Mouse (Mus musculus) intestine, embryonic 15.5 days (tissue): ENCODE measurements at regions not wholly inside any gene's neighbourhood (a gene's known extent, or its start where the extent isn't known, plus 50 kb on each side); places are given as distances from the start of the nearest gene placed in this dataset.

Experiments used
- ATAC-seq: fragments of 200-750 bp; cut with Nextera tagmentation; 2 replicates; pipeline ENCODE4 v1.8.0; 2017; ENCODE audit warnings: moderate TSS enrichment, moderate library complexity
- H3K27ac ChIP-seq: fragments of 300-500 bp; sonication (generic); 2 replicates; pipeline ENCODE4 v1.5.1; 2015; ENCODE audit warnings: mild to moderate bottlenecking, inconsistent platforms
- H3K27me3 ChIP-seq: fragments of 300-500 bp; sonication (generic); replicated peaks from 2 replicates; pipeline ENCODE4 v1.6.1; 2015; ENCODE audit warnings: inconsistent platforms
- H3K36me3 ChIP-seq: fragments of 300-500 bp; sonication (generic); 2 replicates; pipeline ENCODE4 v1.6.1; 2015; ENCODE audit warnings: inconsistent platforms
- H3K4me1 ChIP-seq: fragments of 300-500 bp; sonication (generic); replicated peaks from 2 replicates; pipeline ENCODE4 v1.6.1; 2015; ENCODE audit warnings: inconsistent platforms
- H3K4me2 ChIP-seq: fragments of 300-500 bp; sonication (generic); replicated peaks from 2 replicates; pipeline ENCODE4 v1.6.1; 2015; ENCODE audit warnings: mild to moderate bottlenecking, inconsistent platforms
- H3K4me3 ChIP-seq: fragments of 300-500 bp; sonication (generic); replicated peaks from 2 replicates; pipeline ENCODE4 v1.5.1; 2015; ENCODE audit warnings: inconsistent platforms
- H3K9ac ChIP-seq: fragments of 300-500 bp; sonication (generic); 2 replicates; pipeline ENCODE4 v1.6.1; 2015; ENCODE audit warnings: inconsistent platforms
- H3K9me3 ChIP-seq: fragments of 300-500 bp; sonication (generic); 2 replicates; pipeline ENCODE4 v1.6.1; 2016; ENCODE audit warnings: inconsistent platforms
- WGBS: fragments of 180-500 bp; shearing (Covaris S2); methylation state at CpG from one replicate; pipeline ENCODE4 v1.1.7; 2015; 5-methylcytosine and 5-hydroxymethylcytosine counted together

- WGBS = 33% methylated on average over 3 of the region's 3 CpGs
- Histone ChIP-seq H3K27ac (no peak overlapping the region), H3K4me2 (no peak overlapping the region), H3K36me3 (no peaks in the 10 kb centered on the region), H3K9me3 (no peaks in the 10 kb centered on the region), H3K27me3 (no peaks in the 10 kb centered on the region), H3K4me1 (no peaks in the 10 kb centered on the region), H3K9ac (no peak overlapping the region), H3K4me3 (no peak overlapping the region)
- ATAC-seq = 0 out of 2 replicates have a peak, but pooled peaks have one; percentile 43
These were observed 1708.7 kb upstream of the Slc10a2 start for GRCm38 (mm10) chr8:6813816-6814215.

- 59% methylated on average over 2 of the region's 2 CpGs for WGBS
- H3K4me1 ChIP-seq = no peaks in the 10 kb centered on the region
- no peak overlapping the region for H3K9ac ChIP-seq
- H3K4me2 ChIP-seq = no peak overlapping the region
- H3K4me3 ChIP-seq = no peak overlapping the region
- H3K9me3 ChIP-seq = no peaks in the 10 kb centered on the region
- no peak overlapping the region for H3K27ac ChIP-seq
- no peak for ATAC-seq
- H3K27me3 ChIP-seq = no peaks in the 10 kb centered on the region
- no peaks in the 10 kb centered on the region for H3K36me3 ChIP-seq
These were observed 1702.0 kb upstream of the Slc10a2 start for GRCm38 (mm10) chr8:6807116-6807515.

GRCm38 (mm10) chr8:6803199-6803598 lies 1698.0 kb upstream of the Slc10a2 start:
- H3K4me3 ChIP-seq = no peak overlapping the region
- 82% methylated on average over 1 of the region's 1 CpGs for WGBS
- no peaks in the 10 kb centered on the region for H3K4me1 ChIP-seq
- H3K27ac ChIP-seq = no peak overlapping the region
- no peak overlapping the region for H3K4me2 ChIP-seq
- no peak overlapping the region for H3K9ac ChIP-seq
- H3K36me3 ChIP-seq = no peaks in the 10 kb centered on the region
- no peaks in the 10 kb centered on the region for H3K9me3 ChIP-seq
- no peaks in the 10 kb centered on the region for H3K27me3 ChIP-seq
- ATAC-seq = no peak

- Histone ChIP-seq H3K9me3 (no peaks in the 10 kb centered on the region), H3K4me2 (no peak overlapping the region), H3K9ac (no peak overlapping the region), H3K27me3 (no peaks in the 10 kb centered on the region), H3K27ac (no peak overlapping the region), H3K4me1 (no peaks in the 10 kb centered on the region), H3K36me3 (no peaks in the 10 kb centered on the region), H3K4me3 (no peak overlapping the region)
- no peak for ATAC-seq
These were observed 1695.9 kb upstream of the Slc10a2 start for GRCm38 (mm10) chr8:6801076-6801475.

GRCm38 (mm10) chr8:6789096-6789495 lies 1683.9 kb upstream of the Slc10a2 start:
- no peaks in the 10 kb centered on the region for H3K9me3 ChIP-seq
- 73% methylated on average over 1 of the region's 1 CpGs for WGBS
- no peaks in the 10 kb centered on the region for H3K27me3 ChIP-seq
- H3K4me1 ChIP-seq = no peaks in the 10 kb centered on the region
- H3K27ac ChIP-seq = no peak overlapping the region
- no peak overlapping the region for H3K4me2 ChIP-seq
- H3K4me3 ChIP-seq = no peak overlapping the region
- H3K9ac ChIP-seq = no peak overlapping the region
- ATAC-seq = no peak
- H3K36me3 ChIP-seq = no peaks in the 10 kb centered on the region

GRCm38 (mm10) chr8:6780983-6781382 lies 1675.8 kb upstream of the Slc10a2 start:
- Histone ChIP-seq H3K9ac (no peak overlapping the region), H3K36me3 (no peaks in the 10 kb centered on the region), H3K27me3 (no peaks in the 10 kb centered on the region), H3K9me3 (no peaks in the 10 kb centered on the region), H3K4me1 (no peaks in the 10 kb centered on the region), H3K4me3 (no peak overlapping the region), H3K4me2 (no peak overlapping the region), H3K27ac (no peak overlapping the region)
- no peak for ATAC-seq

- no peaks in the 10 kb centered on the region for H3K9me3 ChIP-seq
- H3K27ac ChIP-seq = no peak overlapping the region
- H3K9ac ChIP-seq = no peak overlapping the region
- H3K4me1 ChIP-seq = no peaks in the 10 kb centered on the region
- no peak for ATAC-seq
- no peaks in the 10 kb centered on the region for H3K36me3 ChIP-seq
- H3K27me3 ChIP-seq = no peaks in the 10 kb centered on the region
- WGBS = 77% methylated on average over 3 of the region's 3 CpGs
- H3K4me3 ChIP-seq = no peak overlapping the region
- no peak overlapping the region for H3K4me2 ChIP-seq
These were observed 1670.0 kb upstream of the Slc10a2 start for GRCm38 (mm10) chr8:6775103-6775502.

GRCm38 (mm10) chr8:6729571-6729970 lies 1624.4 kb upstream of the Slc10a2 start:
- no peak for ATAC-seq
- no peaks in the 10 kb centered on the region for H3K9me3 ChIP-seq
- no peak overlapping the region for H3K4me2 ChIP-seq
- no peaks in the 10 kb centered on the region for H3K27me3 ChIP-seq
- H3K27ac ChIP-seq = no peak overlapping the region
- WGBS = 68% methylated on average over 3 of the region's 3 CpGs
- no peak overlapping the region for H3K9ac ChIP-seq
- no peaks in the 10 kb centered on the region for H3K4me1 ChIP-seq
- no peak overlapping the region for H3K4me3 ChIP-seq
- H3K36me3 ChIP-seq = no peaks in the 10 kb centered on the region

GRCm38 (mm10) chr8:6708886-6709449 lies 1603.8 kb upstream of the Slc10a2 start:
- WGBS = 60% methylated on average over 3 of the region's 3 CpGs
- Histone ChIP-seq H3K4me2 (no peak overlapping the region), H3K27ac (no peak overlapping the region), H3K9me3 (no peaks in the 10 kb centered on the region), H3K4me1 (no peaks in the 10 kb centered on the region), H3K27me3 (no peaks in the 10 kb centered on the region), H3K9ac (no peak overlapping the region), H3K36me3 (no peaks in the 10 kb centered on the region), H3K4me3 (no peak overlapping the region)
- no peak for ATAC-seq

- Histone ChIP-seq H3K27ac (no peak overlapping the region), H3K9me3 (no peaks in the 10 kb centered on the region), H3K9ac (no peak overlapping the region), H3K4me1 (no peaks in the 10 kb centered on the region), H3K27me3 (no peaks in the 10 kb centered on the region), H3K36me3 (no peaks in the 10 kb centered on the region), H3K4me2 (no peak overlapping the region), H3K4me3 (no peak overlapping the region)
- peak; percentile 96 for ATAC-seq
- WGBS = 72% methylated on average over 4 of the region's 4 CpGs
These were observed 1583.4 kb upstream of the Slc10a2 start for GRCm38 (mm10) chr8:6688595-6688994.

- H3K4me1 ChIP-seq = no peaks in the 10 kb centered on the region
- H3K4me3 ChIP-seq = no peak overlapping the region
- no peaks in the 10 kb centered on the region for H3K27me3 ChIP-seq
- no peak overlapping the region for H3K9ac ChIP-seq
- no peaks in the 10 kb centered on the region for H3K9me3 ChIP-seq
- H3K36me3 ChIP-seq = no peaks in the 10 kb centered on the region
- ATAC-seq = no peak
- no peak overlapping the region for H3K27ac ChIP-seq
- no peak overlapping the region for H3K4me2 ChIP-seq
- WGBS = 89% methylated on average over 1 of the region's 1 CpGs
These were observed 1553.7 kb upstream of the Slc10a2 start for GRCm38 (mm10) chr8:6658860-6659259.

GRCm38 (mm10) chr8:6657451-6657990 lies 1552.4 kb upstream of the Slc10a2 start:
- WGBS = 67% methylated on average over 3 of the region's 3 CpGs
- H3K4me3 ChIP-seq = no peak overlapping the region
- no peak overlapping the region for H3K9ac ChIP-seq
- H3K9me3 ChIP-seq = no peaks in the 10 kb centered on the region
- H3K36me3 ChIP-seq = no peaks in the 10 kb centered on the region
- no peak overlapping the region for H3K27ac ChIP-seq
- no peaks in the 10 kb centered on the region for H3K27me3 ChIP-seq
- ATAC-seq = no peak
- H3K4me2 ChIP-seq = no peak overlapping the region
- H3K4me1 ChIP-seq = no peaks in the 10 kb centered on the region

- Histone ChIP-seq H3K9ac (no peak overlapping the region), H3K27me3 (no peaks in the 10 kb centered on the region)
These were observed 1547.0 kb upstream of the Slc10a2 start for GRCm38 (mm10) chr8:6652180-6652579.

More at GRCm38 (mm10) chr8:6652180-6652579, 1547.0 kb upstream of the Slc10a2 start:
- H3K4me2 ChIP-seq = no peak overlapping the region
- H3K36me3 ChIP-seq = no peaks in the 10 kb centered on the region
- no peaks in the 10 kb centered on the region for H3K9me3 ChIP-seq
- H3K4me3 ChIP-seq = no peak overlapping the region
- no peaks in the 10 kb centered on the region for H3K4me1 ChIP-seq
- H3K27ac ChIP-seq = no peak overlapping the region
- ATAC-seq = no peak
